Mouse (Mus musculus): ENCODE measurements around the gene Clptm1l.

Clptm1l gene

GRCm38 (mm10) chr13:73603522-73604155, at the start of gene Clptm1l:
Gene Clptm1l (plus strand): TSS chr13:73604006.
- TF ChIP-seq GATA4 (IDR thresholded peaks at IDR 0.05; ENCODE audit: insufficient replicate concordance, low read length): peak; percentile 52; the same call in 1 of the 2 replicates

- no peak for TF ChIP-seq GATA4 (IDR thresholded peaks at IDR 0.05; ENCODE audit: insufficient replicate concordance, low read length)
Measured at GRCm38 (mm10) chr13:73564201-73564600, 39.6 kb upstream of the Clptm1l start.

- TF ChIP-seq GATA4 (IDR thresholded peaks at IDR 0.05; ENCODE audit: insufficient replicate concordance, low read length): no peak
Measured at GRCm38 (mm10) chr13:73575051-73575450, 28.8 kb upstream of the Clptm1l start.

- TF ChIP-seq GATA4 (IDR thresholded peaks at IDR 0.05; ENCODE audit: insufficient replicate concordance, low read length): no peak
Measured at GRCm38 (mm10) chr13:73577277-73577676, 26.5 kb upstream of the Clptm1l start.

GRCm38 (mm10) chr13:73591488-73591887, 12.3 kb upstream of the Clptm1l start:
- no peak for TF ChIP-seq GATA4 (IDR thresholded peaks at IDR 0.05; ENCODE audit: insufficient replicate concordance, low read length)

GRCm38 (mm10) chr13:73592546-73592945, 11.3 kb upstream of the Clptm1l start:
- no peak for TF ChIP-seq GATA4 (IDR thresholded peaks at IDR 0.05; ENCODE audit: insufficient replicate concordance, low read length)

- no peak for TF ChIP-seq GATA4 (IDR thresholded peaks at IDR 0.05; ENCODE audit: insufficient replicate concordance, low read length)
Measured at GRCm38 (mm10) chr13:73596276-73596675, 7.5 kb upstream of the Clptm1l start.

GRCm38 (mm10) chr13:73600217-73600616, 3.6 kb upstream of the Clptm1l start:
- TF ChIP-seq GATA4 (IDR thresholded peaks at IDR 0.05; ENCODE audit: insufficient replicate concordance, low read length): no peak

GRCm38 (mm10) chr13:73603046-73603445, 760 bp upstream of the Clptm1l start:
- no peak for TF ChIP-seq GATA4 (IDR thresholded peaks at IDR 0.05; ENCODE audit: insufficient replicate concordance, low read length)

- TF ChIP-seq GATA4 (IDR thresholded peaks at IDR 0.05; ENCODE audit: insufficient replicate concordance, low read length): no peak
Measured at GRCm38 (mm10) chr13:73604156-73604957, 551 bp downstream of the Clptm1l start.

GRCm38 (mm10) chr13:73618406-73618805, 14.6 kb downstream of the Clptm1l start:
- no peak for TF ChIP-seq GATA4 (IDR thresholded peaks at IDR 0.05; ENCODE audit: insufficient replicate concordance, low read length)

- TF ChIP-seq GATA4 (IDR thresholded peaks at IDR 0.05; ENCODE audit: insufficient replicate concordance, low read length): no peak
Measured at GRCm38 (mm10) chr13:73620637-73621036, 16.8 kb downstream of the Clptm1l start.

GRCm38 (mm10) chr13:73626410-73626744, 22.6 kb downstream of the Clptm1l start:
- TF ChIP-seq GATA4 (IDR thresholded peaks at IDR 0.05; ENCODE audit: insufficient replicate concordance, low read length): no peak

GRCm38 (mm10) chr13:73626745-73627549, 23.1 kb downstream of the Clptm1l start, which contains the start of gene Tert:
Gene Tert (plus strand): TSS chr13:73626911.
- TF ChIP-seq GATA4 (IDR thresholded peaks at IDR 0.05; ENCODE audit: insufficient replicate concordance, low read length): no peak

- TF ChIP-seq GATA4 (IDR thresholded peaks at IDR 0.05; ENCODE audit: insufficient replicate concordance, low read length): no peak
Measured at GRCm38 (mm10) chr13:73628586-73629113, 24.8 kb downstream of the Clptm1l start.

Measured in liver, adult (tissue).